8 mouse cellular contexts compared by ENCODE assay signal in the genomic region with DNA sequence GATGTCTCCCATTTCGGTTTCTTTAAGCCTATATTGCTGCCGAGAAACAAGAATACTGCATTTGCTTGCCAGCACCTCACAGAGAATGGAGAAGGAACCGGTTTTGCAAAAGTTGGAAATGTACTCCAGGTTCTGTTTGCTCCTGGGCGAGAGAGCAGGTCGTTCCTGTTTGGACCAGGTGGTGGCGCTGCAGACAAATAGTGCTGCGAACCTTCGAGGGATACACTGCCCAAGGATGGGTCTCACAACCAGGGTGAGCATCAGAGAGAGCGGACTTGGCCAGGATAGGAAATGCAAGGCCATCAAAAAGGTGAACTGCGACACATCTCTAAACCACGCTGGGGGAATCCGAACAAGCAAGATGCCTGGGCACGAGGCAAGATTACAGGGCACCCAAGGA. TPM values are rescaled to one million over a fixed set of nuclear protein-coding genes. Genes with fewer than 3 reads are reported as not detected.
A peak's percentile ranks its signal among the peaks of the same experiment; 100 is the strongest.
DNase-seq lines count a peak whose midpoint lies in the region; ATAC-seq lines count a peak whose summit lies in the region.

No protein-coding gene starts in this region.

- H3K27me3 ChIP-seq in forebrain, embryonic 14.5 days (replicated peaks; ENCODE audit: control insufficient read depth, insufficient read depth, low read length), result no peaks in the 10 kb centered on the region
- H3K27me3 ChIP-seq in hindbrain, embryonic 15.5 days, result no peaks in the 10 kb centered on the region

- H3K36me3 ChIP-seq in forebrain, embryonic 14.5 days (ENCODE audit: control insufficient read depth, insufficient read depth, low read length), result no peaks in the 10 kb centered on the region
- no peaks in the 10 kb centered on the region for H3K36me3 ChIP-seq in hindbrain, embryonic 15.5 days

- H3K4me3 ChIP-seq in forebrain, embryonic 14.5 days (ENCODE audit: low read depth, low read length), result no peak overlapping the region
- no peak overlapping the region for H3K4me3 ChIP-seq in hindbrain, embryonic 15.5 days

- DNase-seq in MEL-GATA-1-ER (ENCODE audit: extremely low read depth, low read depth), result peak; percentile 33
- peak; percentile 10 for DNase-seq in c-Kit-positive CD71-positive TER-119-negative erythroid progenitor cells, embryonic 14.5 days (ENCODE audit: low read depth)
- peak; percentile 70 for DNase-seq in forebrain, embryonic 14.5 days (ENCODE audit: low spot score)
- DNase-seq in layer of hippocampus, postnatal 14 days (ENCODE audit: low spot score in 2 of 2), result peak; percentile 80 to 82
- DNase-seq in lung, postnatal 25 days (ENCODE audit: low spot score), result peak; percentile 78
- peak; percentile 77 for DNase-seq in right cerebral cortex, postnatal 25 days
- DNase-seq in urinary bladder, postnatal 4 days (ENCODE audit: low spot score in 2 of 2), result peak; percentile 76 to 91

- H3K4me1 ChIP-seq in forebrain, embryonic 14.5 days (ENCODE audit: control insufficient read depth, insufficient read depth, low read length), result no peaks in the 10 kb centered on the region
- H3K4me1 ChIP-seq in hindbrain, embryonic 15.5 days (replicated peaks), result no peaks in the 10 kb centered on the region

- no peaks in the 10 kb centered on the region for H3K9me3 ChIP-seq in forebrain, embryonic 14.5 days (replicated peaks; ENCODE audit: control insufficient read depth, low read length)
- no peaks in the 10 kb centered on the region for H3K9me3 ChIP-seq in hindbrain, embryonic 15.5 days

- H3K4me2 ChIP-seq in forebrain, embryonic 14.5 days (ENCODE audit: low read length), result no peak overlapping the region
- H3K4me2 ChIP-seq in hindbrain, embryonic 15.5 days, result peak overlapping the region; percentile 17; the same call in 1 of the 2 replicates

- H3K27ac ChIP-seq in forebrain, embryonic 14.5 days (ENCODE audit: low read depth, low read length), result no peak overlapping the region
- no peak overlapping the region for H3K27ac ChIP-seq in hindbrain, embryonic 15.5 days (replicated peaks)

- 19% methylated on average over 13 of the region's 13 CpGs for WGBS in forebrain, embryonic 14.5 days
- WGBS in hindbrain, embryonic 15.5 days, result 20% methylated on average over 13 of the region's 13 CpGs

- H3K9ac ChIP-seq in forebrain, embryonic 14.5 days (ENCODE audit: low read length), result no peak overlapping the region
- H3K9ac ChIP-seq in hindbrain, embryonic 15.5 days, result no peak overlapping the region

- ATAC-seq in forebrain, embryonic 14.5 days, result peak; percentile 52; the same call in 1 of the 2 replicates
- peak; percentile 71 for ATAC-seq in hindbrain, embryonic 15.5 days (ENCODE audit: low FRiP score, low read depth)

RNA-seq across cellular contexts. Expression of gene Ets2, which starts 54.0 kb away (rescaled TPM):
- 10.2 and 12.2 TPM in 2 replicates for polyA plus RNA-seq in forebrain, embryonic 14.5 days (2014; fragmentation: Nextera tagmentation; extraction: Ambion mirVana)
- polyA plus RNA-seq in hindbrain, embryonic 15.5 days (2015; fragmentation: Nextera tagmentation; extraction: Ambion mirVana), result 22.6 and 24.1 TPM in 2 replicates
- 10 to 100 TPM; 42.9 to 49.5 TPM for total RNA-seq in layer of hippocampus, postnatal 14 days (2021)

Comparison
In these comparisons a context has a peak if more than half of its experiments do, and no peak if none do; other contexts are left out.
1. DNase-seq: peak in every context shown above with its lines; median percentile 84 in urinary bladder, postnatal 4 days; 81 in layer of hippocampus, postnatal 14 days; 78 in lung, postnatal 25 days; 77 in right cerebral cortex, postnatal 25 days; 70 in forebrain, embryonic 14.5 days; 33 in MEL-GATA-1-ER; 10 in c-Kit-positive CD71-positive TER-119-negative erythroid progenitor cells, embryonic 14.5 days.